Mouse (Mus musculus) adrenal gland, adult 18-20 months (tissue): ENCODE measurements at regions not wholly inside any gene's neighbourhood (a gene's known extent, or its start where the extent isn't known, plus 50 kb on each side); places are given as distances from the start of the nearest gene placed in this dataset.
A peak's percentile ranks its signal among the peaks of the same experiment; 100 is the strongest.

Source experiments
- DNase-seq, 2 experiments: peaks; one replicate each; pipeline ENCODE4 v3.0.0; 2021 to 2022; ENCODE audit warnings: low spot score in 2 of 2

DNA sequence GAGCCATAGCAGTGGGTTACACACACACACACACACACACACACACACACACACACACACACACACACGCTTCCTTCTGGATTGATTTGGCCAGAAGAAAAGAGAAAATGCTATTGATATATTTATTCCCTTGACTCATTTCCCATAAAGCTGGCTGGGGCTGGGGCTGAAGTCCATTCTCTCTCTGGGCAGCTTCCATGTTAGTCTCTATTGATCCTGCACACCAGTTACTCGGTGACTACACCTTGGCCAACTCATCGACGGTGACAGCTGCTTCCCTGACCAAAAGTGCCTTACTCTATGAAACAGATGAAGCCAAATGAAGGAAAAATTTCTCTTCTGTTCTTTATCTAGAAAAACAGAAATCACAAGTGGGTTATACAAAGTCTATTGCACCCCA lies 82.1 kb downstream of the Snx18 start:
- DNase-seq: no peak

GRCm38 (mm10) chr13:113534664-113535455 lies 83.5 kb downstream of the Snx18 start:
- DNase-seq: no peak

DNA sequence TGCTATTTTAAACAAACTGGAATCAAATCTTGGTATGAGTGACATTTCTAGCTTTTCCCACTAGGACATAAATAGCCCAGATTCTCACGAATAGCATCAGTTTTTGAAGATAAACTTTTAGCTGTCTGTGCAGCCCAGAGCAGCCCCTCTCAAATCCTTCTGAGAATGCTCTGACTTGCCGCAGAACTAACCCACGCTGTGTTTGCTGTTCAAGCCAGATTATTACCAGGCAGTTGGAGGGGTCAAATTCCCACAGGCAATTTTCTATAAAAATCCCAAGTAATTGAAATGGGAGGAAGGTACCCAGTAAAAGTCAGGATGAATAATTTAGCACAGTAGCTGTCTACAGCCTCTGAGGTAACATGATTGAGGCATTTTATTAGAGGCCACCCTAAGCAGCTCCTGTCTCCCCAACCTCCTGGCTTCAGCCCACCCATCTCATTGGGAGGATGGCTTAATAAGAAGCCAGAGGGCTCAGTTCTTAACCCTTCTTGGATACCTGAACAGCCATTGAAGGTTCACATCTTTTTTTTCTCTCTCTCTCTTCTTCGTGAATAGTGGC lies 84.4 kb downstream of the Snx18 start:
- no peak for DNase-seq

DNA sequence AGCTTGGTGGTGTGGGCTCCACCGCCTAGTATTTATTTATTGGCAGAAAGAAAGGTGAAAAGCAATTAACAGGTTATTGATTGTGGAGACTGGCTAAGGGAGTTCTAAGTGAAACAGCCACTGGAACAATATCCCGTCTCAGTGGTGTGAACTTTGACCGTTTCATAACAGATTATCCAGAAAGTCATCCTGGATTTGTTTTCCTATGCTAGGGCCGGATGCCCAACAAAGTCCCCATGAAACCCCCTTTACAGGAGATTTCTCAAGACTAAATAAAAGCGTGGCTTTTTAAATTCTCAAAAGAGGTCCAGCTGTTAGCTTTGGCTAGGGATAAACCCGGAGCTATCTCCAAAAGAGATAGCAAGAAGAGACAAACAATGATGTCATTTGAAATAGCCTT lies 91.4 kb downstream of the Snx18 start:
- no peak for DNase-seq

GRCm38 (mm10) chr13:113523503-113523902 lies 94.9 kb downstream of the Snx18 start:
- no peak for DNase-seq

DNA sequence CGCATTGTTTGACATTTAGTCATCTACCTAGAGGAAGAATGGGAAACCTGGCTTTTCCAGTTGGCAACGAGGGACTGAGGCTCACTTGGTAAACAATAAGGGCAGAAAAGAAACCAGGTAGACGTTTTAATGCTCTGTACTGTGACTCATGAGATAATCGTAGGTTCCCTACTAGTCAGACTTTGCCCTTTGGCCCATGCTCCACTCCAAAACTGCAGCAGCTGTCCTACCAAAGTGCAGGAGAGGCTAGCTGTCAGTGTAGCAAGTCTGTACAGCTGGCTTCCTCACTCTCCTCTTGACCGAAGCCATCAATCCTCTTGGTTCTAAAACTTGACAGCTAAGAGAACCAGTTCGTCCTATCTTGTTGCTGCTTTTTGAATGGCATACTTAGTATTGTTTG lies 100.2 kb downstream of the Snx18 start:
- no peak for DNase-seq

DNA sequence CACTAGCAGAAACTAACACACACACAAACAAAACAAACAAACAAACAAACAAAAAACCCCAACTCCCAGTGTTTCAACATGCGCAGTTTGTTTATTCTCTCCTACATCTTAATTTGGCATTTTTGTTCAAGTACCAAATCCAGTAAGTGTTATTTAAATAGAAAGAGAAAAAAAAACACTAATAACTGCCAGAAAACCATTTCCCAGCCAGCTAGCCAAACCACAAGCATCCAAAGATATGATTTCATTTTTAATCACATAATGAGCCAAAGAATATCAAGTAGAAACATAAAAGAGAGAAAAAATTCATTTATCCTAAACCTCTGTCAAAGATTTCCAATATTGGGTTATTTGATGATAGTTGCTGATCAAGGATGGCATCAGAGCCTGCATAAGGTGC lies 102.3 kb downstream of the Snx18 start:
- no peak for DNase-seq

GRCm38 (mm10) chr13:113515162-113515600 lies 103.2 kb downstream of the Snx18 start:
- DNase-seq: no peak

DNA sequence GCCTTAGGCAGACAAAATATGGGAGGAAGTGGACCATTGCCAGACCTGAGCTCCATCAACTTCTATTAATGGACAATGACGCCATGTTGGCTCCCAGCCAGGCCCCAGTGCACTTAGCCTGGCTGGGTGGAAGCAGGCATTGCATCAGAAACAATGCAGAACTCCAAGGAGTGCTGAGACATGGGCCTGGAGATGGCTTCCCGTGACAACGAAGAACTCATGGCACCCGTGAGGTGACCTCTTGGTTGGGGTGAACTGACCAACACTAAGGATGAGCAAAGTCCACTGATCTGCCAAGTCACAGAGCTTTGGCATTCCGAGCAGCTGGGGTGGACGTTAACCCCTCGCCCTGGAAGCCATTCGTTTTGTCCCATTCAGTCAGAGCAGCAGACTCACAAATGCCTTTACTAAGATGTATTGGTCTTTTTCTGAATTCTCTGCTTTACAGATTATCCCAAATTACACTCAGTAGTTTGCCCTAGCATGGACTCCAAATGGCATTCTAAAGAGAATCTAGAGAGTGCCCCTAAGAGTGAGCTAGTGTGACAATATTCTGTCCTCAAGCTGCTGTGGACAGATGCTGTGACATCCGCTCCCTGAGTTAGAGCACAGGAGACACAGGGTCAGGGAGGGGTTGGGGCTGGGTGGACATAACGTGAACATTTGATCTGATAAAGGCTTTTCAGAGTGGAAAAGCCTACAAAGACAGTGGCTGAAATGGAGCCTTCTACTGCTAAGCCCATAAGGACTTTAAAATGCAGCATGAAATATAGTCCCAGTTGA lies 108.8 kb downstream of the Snx18 start:
- DNase-seq: peak; percentile 48 to 70

DNA sequence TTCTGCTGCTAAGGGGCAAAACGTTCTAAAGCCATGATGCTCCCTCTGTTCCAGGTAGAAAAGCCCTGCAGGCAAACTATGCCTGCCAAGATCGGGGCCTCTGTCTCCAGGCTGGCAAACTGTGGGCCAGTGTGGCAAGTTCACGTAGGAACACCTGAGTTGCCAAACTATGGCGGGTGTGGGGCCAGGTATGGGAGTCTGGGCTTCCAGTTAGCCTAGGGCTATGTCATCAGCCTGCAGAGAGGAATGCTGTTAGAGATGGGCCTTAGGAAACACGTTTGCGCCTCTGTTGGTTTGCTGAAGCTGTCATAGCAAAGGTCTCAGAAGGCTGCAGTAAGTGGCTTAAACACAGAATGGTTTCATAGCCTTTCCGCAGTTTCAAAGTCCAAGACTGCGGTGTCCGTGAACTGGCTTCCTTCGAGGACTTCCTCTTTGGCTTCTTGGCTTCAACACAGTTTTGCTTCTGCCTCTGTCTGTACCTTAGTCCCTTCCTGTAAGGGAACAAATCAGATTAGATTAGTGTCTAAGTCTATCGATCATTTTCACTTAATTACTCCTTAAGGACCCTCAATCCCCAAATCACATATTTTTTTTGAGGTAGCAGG lies 110.1 kb downstream of the Snx18 start:
- no peak for DNase-seq

- no peak for DNase-seq
Observed at GRCm38 (mm10) chr13:113502528-113502927, 115.8 kb downstream of the Snx18 start.

DNA sequence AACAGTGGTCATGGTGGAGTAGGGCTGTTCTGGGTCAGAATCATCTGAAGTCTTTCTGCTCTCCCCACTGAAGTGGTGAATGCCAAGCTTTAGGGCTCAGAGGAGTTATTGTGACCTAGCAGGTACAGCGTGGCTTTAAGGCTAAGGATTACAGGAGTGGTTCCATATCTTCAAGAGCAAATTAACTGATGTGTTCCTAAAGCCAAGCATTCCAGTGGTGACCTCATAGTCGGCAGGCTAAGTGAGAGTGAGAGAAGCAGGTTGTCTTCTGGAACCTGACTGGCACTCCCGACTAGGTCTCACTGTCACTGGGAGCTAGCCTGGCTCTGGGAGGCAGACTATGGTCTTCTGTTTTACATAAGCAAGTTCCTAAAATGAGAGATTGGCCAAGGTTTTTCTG lies 116.3 kb downstream of the Snx18 start:
- no peak for DNase-seq

DNA sequence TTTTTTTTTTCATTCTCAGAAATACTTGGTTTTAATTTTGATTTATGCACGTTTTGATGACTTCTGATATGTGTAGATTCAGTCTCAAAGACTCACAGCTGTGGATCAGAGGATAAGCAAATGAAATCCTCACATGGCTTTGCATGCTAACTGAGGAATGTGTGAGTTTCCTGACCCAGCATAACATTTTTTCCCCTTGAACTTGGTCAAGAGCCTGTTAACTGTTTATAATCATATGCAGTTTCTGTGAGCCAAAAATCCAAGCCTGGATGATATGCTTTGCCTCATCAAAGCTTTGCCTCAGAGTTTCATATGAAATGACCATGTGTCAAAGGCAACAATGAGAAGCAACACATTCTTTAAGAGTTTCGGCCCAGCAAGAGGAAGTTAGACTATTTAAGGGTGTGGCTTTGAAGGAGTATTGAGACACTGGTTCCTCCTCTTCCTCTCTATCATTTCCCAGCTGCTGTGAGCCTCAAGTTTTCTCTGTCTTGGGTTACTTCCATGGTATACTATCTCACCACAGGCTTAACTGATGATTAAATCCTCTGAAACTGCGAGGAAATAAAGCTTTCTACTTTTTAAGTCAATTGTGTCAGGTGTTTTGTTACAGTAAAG lies 117.9 kb downstream of the Snx18 start:
- no peak for DNase-seq

DNA sequence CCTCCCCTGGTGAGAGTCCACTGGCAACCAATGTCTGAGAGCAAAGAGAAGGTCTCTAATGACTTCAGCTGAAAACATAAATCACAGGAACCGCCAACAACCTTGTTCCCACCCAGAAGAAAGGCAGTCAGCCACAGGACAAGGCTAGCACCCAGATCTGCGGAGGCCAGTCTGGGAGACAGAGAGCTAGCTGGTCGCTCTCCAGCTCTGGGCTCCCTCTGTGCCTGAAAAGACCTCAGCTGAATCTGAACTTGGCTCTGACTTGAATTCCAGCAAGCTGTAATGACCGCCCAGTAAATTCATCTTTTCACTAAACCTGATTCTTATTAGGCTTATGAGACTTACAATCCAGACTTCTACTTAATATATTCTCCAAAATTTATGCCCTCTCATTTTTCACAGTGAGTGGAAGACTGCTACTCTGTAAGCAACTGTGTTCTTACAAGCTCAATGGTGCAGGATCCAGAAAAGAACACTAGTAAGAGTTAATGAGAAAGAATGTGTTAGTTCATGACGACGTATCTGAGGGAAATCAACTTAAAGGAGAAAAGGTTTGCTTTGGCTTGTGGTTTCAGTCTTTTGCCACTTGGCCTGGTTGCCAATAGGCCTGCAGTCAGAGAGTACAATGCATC lies 119.2 kb downstream of the Snx18 start:
- no peak for DNase-seq

DNA sequence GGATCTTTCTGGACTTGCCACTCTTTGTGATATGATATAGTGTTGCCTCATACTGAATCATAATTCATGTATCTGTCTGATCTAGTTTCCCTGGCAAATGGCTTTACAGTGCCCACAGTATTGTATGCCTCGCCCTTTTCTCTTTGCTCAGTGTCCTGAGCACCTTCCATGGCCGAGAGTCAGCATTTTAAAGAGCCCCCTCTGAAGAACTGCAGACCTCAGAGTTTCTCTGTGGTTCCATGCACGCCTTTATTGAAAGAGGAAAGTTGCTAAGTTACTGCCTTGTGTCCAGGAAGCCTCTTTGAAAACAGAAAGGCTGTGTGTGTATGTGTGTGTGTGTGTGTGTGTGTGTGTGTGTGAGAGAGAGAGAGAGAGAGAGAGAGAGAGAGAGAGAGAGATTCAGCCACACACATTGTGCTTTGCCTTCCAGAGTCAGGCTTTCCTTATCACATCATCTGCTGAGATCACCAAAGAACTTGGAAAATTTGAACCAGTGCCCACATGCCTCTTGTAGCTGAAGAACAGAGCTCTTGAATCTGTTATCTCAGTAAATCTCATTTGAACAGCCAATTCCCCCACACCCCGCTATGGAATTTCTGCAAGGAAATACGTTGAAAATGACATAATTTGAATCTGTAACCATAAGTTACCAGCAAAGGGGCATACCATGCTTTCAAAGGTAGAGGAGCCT lies 122.6 kb downstream of the Snx18 start:
- no peak for DNase-seq

GRCm38 (mm10) chr13:113495136-113495535 lies 123.2 kb downstream of the Snx18 start:
- no peak for DNase-seq

- DNase-seq: no peak
Observed at GRCm38 (mm10) chr13:113494688-113495087, 123.7 kb downstream of the Snx18 start.

DNA sequence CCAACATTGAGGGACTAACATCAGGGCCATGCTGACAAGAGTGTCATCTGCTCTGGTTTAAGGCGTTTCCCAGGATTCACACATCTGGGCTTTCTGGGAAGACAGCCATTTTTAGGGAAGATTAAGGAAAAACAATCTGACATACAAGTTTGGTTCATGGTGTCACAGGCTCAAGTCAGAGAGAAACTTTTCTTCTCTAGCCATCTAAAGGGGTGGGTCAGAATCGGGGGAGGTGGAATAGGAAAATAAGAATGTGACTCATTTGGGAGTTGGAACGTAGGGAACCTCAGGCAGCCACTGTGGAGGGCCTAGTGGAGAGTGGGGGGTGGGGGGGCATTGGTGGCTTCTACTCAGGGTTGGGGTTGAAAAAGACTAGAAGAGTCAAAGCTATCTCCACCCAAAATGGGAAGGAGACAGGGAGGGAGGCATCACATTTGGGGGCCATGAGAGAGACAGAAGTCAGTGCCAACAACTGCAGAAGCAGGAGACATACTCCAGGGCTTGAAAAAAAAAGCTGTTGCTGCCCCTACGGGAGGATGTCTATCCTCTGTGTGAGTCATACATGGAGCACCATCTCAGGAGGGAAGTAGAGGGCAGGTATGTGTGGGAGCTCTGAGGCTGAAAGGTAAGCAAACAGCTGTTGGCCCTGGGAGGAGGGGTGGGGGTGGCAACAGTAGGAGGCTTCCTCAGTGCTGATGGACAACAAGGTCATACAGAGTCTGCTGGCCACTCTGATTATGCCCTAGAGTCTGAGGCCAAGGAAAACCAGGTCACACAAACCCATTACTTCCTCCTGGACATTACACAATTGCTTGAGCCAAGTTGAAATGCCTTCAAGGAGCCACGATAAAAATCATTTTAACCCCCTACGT lies 128.2 kb downstream of the Snx18 start:
- no peak for DNase-seq

DNA sequence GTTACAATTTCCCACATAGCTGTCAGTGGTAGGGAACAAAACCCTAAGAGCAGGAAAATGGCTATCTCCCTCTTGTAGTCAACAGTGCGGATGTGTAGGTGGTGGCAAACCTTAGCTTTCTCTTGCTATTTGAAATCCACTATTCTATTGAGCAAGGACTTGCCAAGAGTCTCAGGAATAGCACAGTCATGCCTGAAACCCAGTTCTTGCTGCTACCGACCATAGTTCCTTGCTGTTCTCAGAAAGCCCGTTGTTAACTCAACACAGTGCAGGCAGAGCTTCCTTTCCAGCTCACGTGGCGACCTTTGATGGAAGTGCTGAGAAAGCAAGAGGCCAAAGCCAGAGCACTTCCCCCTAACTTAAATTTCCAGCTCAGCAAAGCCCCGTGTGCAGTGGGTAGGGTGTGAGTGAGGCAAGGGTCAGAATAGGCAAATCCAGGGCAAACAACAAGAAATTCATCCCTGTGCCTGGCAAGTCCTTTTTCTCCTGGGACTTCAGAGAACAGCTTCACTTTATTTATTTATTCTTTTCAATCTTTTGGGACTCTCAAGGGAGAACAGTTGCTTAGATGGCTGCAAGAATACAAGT lies 131.9 kb downstream of the Snx18 start:
- no peak for DNase-seq
